Mouse (Mus musculus) small intestine, adult 2 months (tissue): Measurements from ENCODE around the gene Wdsub1.

Experiments used
- CTCF ChIP-seq: fragments of 200-500 bp; IDR thresholded peaks from 2 replicates; pipeline ENCODE4 v1.5.1; 2012; ENCODE audit warnings: low read depth, mild to moderate bottlenecking, control low read depth, inconsistent platforms, low read length, moderate library complexity, mixed read lengths; ENCODE audit not compliant: insufficient replicate concordance, insufficient read length; ENCODE audit errors: extremely low read depth
- POLR2A ChIP-seq: fragments of 200-500 bp; IDR thresholded peaks from 2 replicates; pipeline ENCODE4 v1.6.1; 2012; ENCODE audit warnings: low read depth, mild to moderate bottlenecking, control low read depth, inconsistent platforms, low read length, moderate library complexity

- TF ChIP-seq POLR2A: no peak
- no peak for TF ChIP-seq CTCF
These were observed 51.5 kb downstream of the Wdsub1 start for GRCm38 (mm10) chr2:59830940-59831339.
